Mouse (Mus musculus) hindbrain, embryonic 15.5 days (tissue): Measurements from ENCODE around the gene Dop1b. TPM values are rescaled to one million over a fixed set of nuclear protein-coding genes. Genes with fewer than 3 reads are reported as not detected.

Experiments
- ATAC-seq: fragments of 200-750 bp; cut with Nextera tagmentation; 2 replicates; pipeline ENCODE4 v1.8.0; 2017; ENCODE audit warnings: low read depth, moderate number of reproducible peaks, moderate TSS enrichment; ENCODE audit not compliant: low FRiP score
- H3K27ac ChIP-seq: fragments of 300-500 bp; sonication (generic); replicated peaks from 2 replicates; pipeline ENCODE4 v1.5.1; 2015; ENCODE audit warnings: mild to moderate bottlenecking, inconsistent platforms
- H3K27me3 ChIP-seq: fragments of 300-500 bp; sonication (generic); 2 replicates; pipeline ENCODE4 v1.6.1; 2015; ENCODE audit warnings: control low read depth, inconsistent platforms
- H3K36me3 ChIP-seq: fragments of 300-500 bp; sonication (generic); 2 replicates; pipeline ENCODE4 v1.6.1; 2015; ENCODE audit warnings: control low read depth, inconsistent platforms
- H3K4me1 ChIP-seq: fragments of 300-500 bp; sonication (generic); replicated peaks from 2 replicates; pipeline ENCODE4 v1.6.1; 2015; ENCODE audit warnings: control low read depth, inconsistent platforms
- H3K4me2 ChIP-seq: fragments of 300-500 bp; sonication (generic); 2 replicates; pipeline ENCODE4 v1.6.1; 2015; ENCODE audit warnings: moderate library complexity, mild to moderate bottlenecking, inconsistent platforms
- H3K4me3 ChIP-seq: fragments of 300-500 bp; sonication (generic); 2 replicates; pipeline ENCODE4 v1.5.1; 2015; ENCODE audit warnings: mild to moderate bottlenecking, inconsistent platforms
- H3K9ac ChIP-seq: fragments of 300-500 bp; sonication (generic); 2 replicates; pipeline ENCODE4 v1.6.1; 2015; ENCODE audit warnings: inconsistent platforms
- H3K9me3 ChIP-seq: fragments of 300-500 bp; sonication (generic); 2 replicates; pipeline ENCODE4 v1.6.1; 2016; ENCODE audit warnings: control low read depth, inconsistent platforms
- WGBS: fragments of 180-500 bp; shearing (Covaris S2); methylation state at CpG from one replicate; pipeline ENCODE4 v1.1.7; 2015; 5-methylcytosine and 5-hydroxymethylcytosine counted together
- polyA plus RNA-seq: library from polyadenylated mRNA; unstranded; fragments of >200 nt; fragmentation: Nextera tagmentation; extraction: Ambion mirVana; gene quantifications from 2 replicates; pipeline ENCODE4 v1.2.1, GENCODE M21; 2015

Dop1b gene
- polyA plus RNA-seq, 1 experiment from 2014 or later, result 40.1 TPM

DNA sequence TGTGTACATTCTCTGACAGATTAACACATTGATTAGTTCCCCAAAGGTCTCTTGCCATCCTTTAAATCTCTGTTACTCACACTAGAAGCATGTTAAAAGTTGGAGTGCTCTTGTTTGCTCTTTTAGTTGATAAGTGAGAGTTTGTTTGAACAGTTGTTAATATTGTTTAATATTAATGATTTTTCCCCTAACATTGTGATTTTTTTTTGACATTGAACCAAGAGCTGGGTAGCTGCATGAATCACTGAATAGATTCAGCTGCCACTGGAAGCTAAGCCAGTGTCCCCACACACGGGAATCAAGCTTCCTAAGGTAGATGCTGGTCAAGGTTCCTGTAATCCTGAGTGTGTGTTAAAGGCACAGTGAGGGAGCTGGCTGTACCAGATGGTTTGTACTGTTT, 31.2 kb downstream of the Dop1b start:
- Histone ChIP-seq H3K36me3 (peaks cover 34% of the 10 kb centered on the region), H3K9ac (no peak overlapping the region), H3K4me1 (no peaks in the 10 kb centered on the region), H3K4me3 (no peak overlapping the region), H3K4me2 (no peak overlapping the region), H3K27ac (no peak overlapping the region), H3K27me3 (no peaks in the 10 kb centered on the region), H3K9me3 (no peaks in the 10 kb centered on the region)
- ATAC-seq, result no peak
- 63% methylated on average over 1 of the region's 1 CpGs for WGBS

DNA sequence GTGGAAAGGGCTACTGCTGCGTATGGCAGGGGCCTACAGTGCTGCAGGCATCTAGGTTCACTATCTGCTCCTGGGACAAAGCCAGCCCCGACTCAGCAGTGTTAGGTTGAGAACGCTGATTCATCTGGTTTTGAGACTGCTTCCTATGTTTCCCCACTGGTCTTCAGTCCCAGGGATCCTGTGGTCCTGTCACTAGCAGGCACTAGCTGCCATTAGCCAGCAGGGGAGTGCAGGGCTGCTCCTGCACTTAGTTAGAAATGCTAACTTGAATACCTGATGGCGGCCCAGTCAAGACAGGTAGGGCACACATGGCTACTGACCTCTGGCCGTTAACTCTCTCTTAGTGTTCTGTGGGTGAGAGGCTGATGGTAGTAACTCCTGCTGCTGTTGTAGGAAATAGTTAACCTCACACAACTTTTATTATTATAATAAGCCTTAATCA, 32.4 kb downstream of the Dop1b start:
- 73% methylated on average over 5 of the region's 5 CpGs for WGBS
- peaks cover 30% of the 10 kb centered on the region for H3K36me3 ChIP-seq
- ATAC-seq, result no peak

GRCm38 (mm10) chr16:93744804-93745340, 33.2 kb downstream of the Dop1b start:
- ATAC-seq, result no peak
- Histone ChIP-seq H3K4me1 (no peaks in the 10 kb centered on the region), H3K27ac (no peak overlapping the region), H3K4me3 (no peak overlapping the region), H3K36me3 (peaks cover 26% of the 10 kb centered on the region), H3K4me2 (no peak overlapping the region), H3K9me3 (no peaks in the 10 kb centered on the region), H3K9ac (no peak overlapping the region), H3K27me3 (no peaks in the 10 kb centered on the region)
- 81% methylated on average over 10 of the region's 10 CpGs for WGBS

More for the DNA sequence above, 32.4 kb downstream of the Dop1b start:
- Histone ChIP-seq H3K9me3 (no peaks in the 10 kb centered on the region), H3K4me1 (no peaks in the 10 kb centered on the region), H3K4me2 (no peak overlapping the region), H3K27me3 (no peaks in the 10 kb centered on the region), H3K9ac (no peak overlapping the region), H3K4me3 (no peak overlapping the region), H3K27ac (no peak overlapping the region)

GRCm38 (mm10) chr16:93746397-93746796, 34.7 kb downstream of the Dop1b start:
- Histone ChIP-seq H3K9ac (no peak overlapping the region), H3K36me3 (peaks cover 12% of the 10 kb centered on the region), H3K27me3 (no peaks in the 10 kb centered on the region), H3K4me3 (no peak overlapping the region), H3K27ac (no peak overlapping the region), H3K4me2 (no peak overlapping the region), H3K4me1 (no peaks in the 10 kb centered on the region), H3K9me3 (no peaks in the 10 kb centered on the region)
- 83% methylated on average over 8 of the region's 8 CpGs for WGBS
- no peak for ATAC-seq

DNA sequence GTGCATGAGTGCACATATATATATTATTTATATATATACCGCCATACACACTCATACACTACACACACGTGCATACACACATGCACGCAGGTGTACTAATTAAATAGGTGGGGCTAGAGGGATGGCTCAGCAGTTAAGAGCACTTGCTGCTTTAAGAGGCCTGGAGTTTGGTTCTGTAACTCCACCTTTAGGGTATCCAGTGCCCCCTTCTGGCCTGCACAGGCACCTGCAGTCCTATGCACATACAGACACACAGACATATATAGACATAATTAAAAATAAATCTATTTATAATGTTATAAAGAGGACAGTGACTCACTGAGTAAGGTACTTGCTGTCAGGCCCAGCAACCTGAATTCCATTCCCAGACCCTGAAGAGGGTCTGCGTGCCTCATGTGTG, 35.3 kb downstream of the Dop1b start:
- Histone ChIP-seq H3K36me3 (peaks cover 10% of the 10 kb centered on the region), H3K4me2 (no peak overlapping the region), H3K9ac (no peak overlapping the region), H3K4me3 (no peak overlapping the region), H3K4me1 (no peaks in the 10 kb centered on the region), H3K9me3 (no peaks in the 10 kb centered on the region), H3K27ac (no peak overlapping the region), H3K27me3 (no peaks in the 10 kb centered on the region)
- WGBS, result 95% methylated on average over 4 of the region's 4 CpGs
- no peak for ATAC-seq

- WGBS, result 83% methylated on average over 6 of the region's 6 CpGs
- Histone ChIP-seq H3K4me2 (no peak overlapping the region), H3K36me3 (peaks cover 10% of the 10 kb centered on the region), H3K9ac (no peak overlapping the region), H3K4me3 (no peak overlapping the region), H3K27ac (no peak overlapping the region), H3K27me3 (no peaks in the 10 kb centered on the region), H3K9me3 (no peaks in the 10 kb centered on the region), H3K4me1 (no peaks in the 10 kb centered on the region)
- ATAC-seq, result no peak
Observed at GRCm38 (mm10) chr16:93747421-93747820, 35.7 kb downstream of the Dop1b start.

GRCm38 (mm10) chr16:93749147-93749910, 37.6 kb downstream of the Dop1b start:
- 79% methylated on average over 15 of the region's 15 CpGs for WGBS
- H3K9me3 ChIP-seq, result no peaks in the 10 kb centered on the region

GRCm38 (mm10) chr16:93750464-93750863, 38.8 kb downstream of the Dop1b start:
- H3K27me3 ChIP-seq, result no peaks in the 10 kb centered on the region
- no peak overlapping the region for H3K9ac ChIP-seq
- H3K36me3 ChIP-seq, result peaks cover 31% of the 10 kb centered on the region
- ATAC-seq, result no peak
- no peak overlapping the region for H3K27ac ChIP-seq
- H3K9me3 ChIP-seq, result no peaks in the 10 kb centered on the region
- H3K4me1 ChIP-seq, result no peaks in the 10 kb centered on the region
- no peak overlapping the region for H3K4me2 ChIP-seq
- H3K4me3 ChIP-seq, result no peak overlapping the region
- WGBS, result 80% methylated on average over 6 of the region's 6 CpGs

More at GRCm38 (mm10) chr16:93749147-93749910, 37.6 kb downstream of the Dop1b start:
- no peak overlapping the region for H3K4me3 ChIP-seq
- H3K36me3 ChIP-seq, result peaks cover 26% of the 10 kb centered on the region
- ATAC-seq, result no peak
- H3K27ac ChIP-seq, result no peak overlapping the region
- H3K9ac ChIP-seq, result no peak overlapping the region
- H3K4me2 ChIP-seq, result no peak overlapping the region
- H3K4me1 ChIP-seq, result no peaks in the 10 kb centered on the region
- H3K27me3 ChIP-seq, result no peaks in the 10 kb centered on the region

- no peak overlapping the region for H3K9ac ChIP-seq
- H3K27ac ChIP-seq, result no peak overlapping the region
- H3K4me1 ChIP-seq, result no peaks in the 10 kb centered on the region
- H3K9me3 ChIP-seq, result no peaks in the 10 kb centered on the region
- H3K27me3 ChIP-seq, result no peaks in the 10 kb centered on the region
- peaks cover 32% of the 10 kb centered on the region for H3K36me3 ChIP-seq
- no peak overlapping the region for H3K4me2 ChIP-seq
- 68% methylated on average over 5 of the region's 5 CpGs for WGBS
- no peak overlapping the region for H3K4me3 ChIP-seq
- no peak for ATAC-seq
Observed at GRCm38 (mm10) chr16:93751816-93752215, 40.1 kb downstream of the Dop1b start.

DNA sequence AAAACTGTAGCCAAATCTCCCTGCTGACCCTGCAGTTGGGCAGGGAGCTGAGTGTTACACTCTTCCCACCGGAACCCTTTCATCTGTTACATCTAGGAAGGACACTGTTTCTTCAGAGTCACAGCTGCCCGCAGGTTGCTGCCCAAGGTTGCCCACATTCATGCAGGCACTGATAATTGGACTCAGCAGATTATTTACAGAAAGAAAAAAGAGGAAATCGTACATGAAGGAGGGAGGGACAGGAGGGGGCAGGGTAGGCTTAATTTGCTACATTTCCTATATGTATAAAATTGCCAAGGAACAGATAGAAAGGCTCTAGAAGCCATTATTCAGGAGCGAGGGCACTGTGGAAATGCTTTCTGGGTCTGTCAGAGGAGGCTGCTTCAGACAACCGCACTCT, 44.9 kb downstream of the Dop1b start:
- Histone ChIP-seq H3K9me3 (no peaks in the 10 kb centered on the region), H3K27me3 (no peaks in the 10 kb centered on the region), H3K4me3 (no peak overlapping the region), H3K4me2 (no peak overlapping the region), H3K4me1 (no peaks in the 10 kb centered on the region), H3K27ac (no peak overlapping the region), H3K9ac (no peak overlapping the region), H3K36me3 (peaks cover 61% of the 10 kb centered on the region)
- no peak for ATAC-seq
- WGBS, result 91% methylated on average over 5 of the region's 5 CpGs

GRCm38 (mm10) chr16:93763378-93763777, 51.7 kb downstream of the Dop1b start:
- Histone ChIP-seq H3K9ac (no peak overlapping the region), H3K27me3 (no peaks in the 10 kb centered on the region), H3K4me3 (no peak overlapping the region), H3K9me3 (no peaks in the 10 kb centered on the region), H3K4me2 (no peak overlapping the region), H3K36me3 (peaks cover 78% of the 10 kb centered on the region), H3K4me1 (no peaks in the 10 kb centered on the region), H3K27ac (no peak overlapping the region)
- WGBS, result 67% methylated on average over 6 of the region's 6 CpGs
- no peak for ATAC-seq

DNA sequence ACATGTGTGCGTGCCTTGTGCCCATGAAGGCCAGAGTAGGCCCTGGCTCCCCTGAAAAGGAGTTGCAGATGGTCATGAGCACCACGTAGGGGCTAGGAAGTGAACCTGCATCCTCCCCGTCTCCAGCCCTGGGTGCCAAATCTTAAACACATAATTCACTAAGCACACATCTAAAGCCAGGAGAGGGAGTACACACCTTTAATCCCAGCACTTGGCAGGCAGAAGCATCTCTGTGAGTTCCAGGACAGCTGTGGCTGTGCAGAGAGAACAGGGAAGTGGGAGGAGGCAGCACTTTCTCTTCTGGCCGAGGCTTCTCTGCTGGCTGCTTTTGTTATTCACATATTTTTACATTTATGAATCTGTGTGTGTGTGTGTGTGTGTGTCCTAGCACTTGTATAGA, 52.9 kb downstream of the Dop1b start:
- Histone ChIP-seq H3K36me3 (peaks cover 76% of the 10 kb centered on the region), H3K4me1 (no peaks in the 10 kb centered on the region), H3K27me3 (no peaks in the 10 kb centered on the region), H3K4me3 (no peak overlapping the region), H3K9me3 (no peaks in the 10 kb centered on the region), H3K27ac (no peak overlapping the region), H3K9ac (no peak overlapping the region), H3K4me2 (no peak overlapping the region)
- WGBS, result 73% methylated on average over 4 of the region's 4 CpGs
- ATAC-seq, result no peak
